In the genomic region with DNA sequence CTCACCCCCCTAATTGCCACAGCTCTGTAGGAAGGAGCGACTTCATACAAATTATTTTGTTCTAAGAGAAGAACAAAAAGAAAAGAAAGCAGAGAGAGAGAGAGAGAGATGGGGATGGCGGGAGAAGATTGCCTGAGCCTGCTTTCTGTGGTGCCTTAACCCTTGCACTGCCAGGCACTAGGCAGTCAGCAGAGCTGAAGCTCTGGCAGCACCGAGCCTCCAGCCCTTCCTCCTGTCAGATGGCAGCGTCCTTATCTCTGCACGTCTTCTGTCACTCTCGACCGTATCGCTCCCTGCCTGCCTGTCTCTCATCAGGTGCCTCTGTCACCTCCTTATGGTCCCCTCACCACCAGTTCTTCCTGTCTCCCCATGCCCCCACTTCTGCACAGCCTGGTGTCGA, we compare ENCODE assay signal across 10 mouse cellular contexts.
DNase-seq lines count a peak whose midpoint lies in the region; ATAC-seq and TF ChIP-seq lines count a peak whose summit lies in the region.
"Had no signal": no experiment of that assay in that cellular context is flagged by ENCODE, and none has a peak within 500 bp of the region (broad histone marks: within the 10 kb centered on the region; RNA-seq: fewer than 3 reads in every experiment).

No protein-coding gene starts in this region.

- no peaks in the 10 kb centered on the region; the same call in 1 of the 2 replicates for H3K36me3 ChIP-seq in hindbrain, embryonic 13.5 days
- H3K36me3 ChIP-seq: embryonic facial prominence, embryonic 12.5 days; intestine, embryonic 15.5 days had no signal

- peak overlapping the region; percentile 49 for H3K9ac ChIP-seq in hindbrain, embryonic 13.5 days
- H3K9ac ChIP-seq: embryonic facial prominence, embryonic 12.5 days; intestine, embryonic 15.5 days had no signal

- peaks cover 37% of the 10 kb centered on the region for H3K4me1 ChIP-seq in hindbrain, embryonic 13.5 days (replicated peaks)
- H3K4me1 ChIP-seq in cerebellum, adult 2 months (ENCODE audit: control insufficient read depth, insufficient read depth, low read length) = peaks cover 41% of the 10 kb centered on the region
- H3K4me1 ChIP-seq: intestine, embryonic 15.5 days had no signal

- H3K4me2 ChIP-seq in hindbrain, embryonic 13.5 days = no peak overlapping the region
- H3K4me2 ChIP-seq: embryonic facial prominence, embryonic 12.5 days; intestine, embryonic 15.5 days had no signal

- peaks cover 24% of the 10 kb centered on the region; the same call in 1 of the 2 replicates for H3K27me3 ChIP-seq in hindbrain, embryonic 13.5 days
- H3K27me3 ChIP-seq in cerebellum, adult 2 months (ENCODE audit: control insufficient read depth, insufficient read depth, low read length) = no peaks in the 10 kb centered on the region

- H3K27ac ChIP-seq in hindbrain, embryonic 13.5 days = peak overlapping the region; percentile 81
- no peak overlapping the region for H3K27ac ChIP-seq in cerebellum, adult 2 months (ENCODE audit: insufficient read depth, low read length)
- H3K27ac ChIP-seq: embryonic facial prominence, embryonic 12.5 days; intestine, embryonic 15.5 days had no signal

- no peak for TF ChIP-seq CTCF in cerebellum, adult 2 months (IDR thresholded peaks at IDR 0.05; ENCODE audit: borderline replicate concordance, insufficient read depth, low read depth, low read length)

- peak; percentile 34; the same call in 1 of the 2 replicates for ATAC-seq in hindbrain, embryonic 13.5 days (ENCODE audit: low FRiP score)
- ATAC-seq in megakaryocyte-erythroid progenitor cell, adult 5-6 weeks (replicated peaks; ENCODE audit: low FRiP score, low TSS enrichment, poor library complexity, severe bottlenecking) = 0 out of 2 replicates have a peak, but pooled peaks have one; percentile 24

- H3K9me3 ChIP-seq in hindbrain, embryonic 13.5 days = no peaks in the 10 kb centered on the region
- H3K9me3 ChIP-seq: embryonic facial prominence, embryonic 12.5 days; intestine, embryonic 15.5 days had no signal

- DNase-seq in cerebellum, postnatal 10 days = peak; percentile 62 to 64
- no peak for DNase-seq in cerebellum, adult 9-10 months
- DNase-seq in MEL-GATA-1-ER (ENCODE audit: extremely low read depth, low read depth) = peak; percentile 43
- DNase-seq in gastrocnemius, postnatal 25 days = no peak
- DNase-seq in lung, postnatal 36 days = no peak
- DNase-seq in cerebellum, adult 2 months = no peak

- TF ChIP-seq POLR2A in cerebellum, adult 2 months (IDR thresholded peaks at IDR 0.05; ENCODE audit: borderline replicate concordance, insufficient read depth, low read length) = no peak

- H3K4me3 ChIP-seq in hindbrain, embryonic 13.5 days = no peak overlapping the region
- no peak overlapping the region for H3K4me3 ChIP-seq in cerebellum, adult 2 months (replicated peaks; ENCODE audit: insufficient read depth, low read depth, low read length)
- H3K4me3 ChIP-seq: embryonic facial prominence, embryonic 12.5 days; intestine, embryonic 15.5 days had no signal

- 38% methylated on average over 9 of the region's 9 CpGs for WGBS in hindbrain, embryonic 13.5 days
- WGBS in cerebellum, adult 2 months = 53% methylated on average over 9 of the region's 9 CpGs

Comparison
In these comparisons a context has a peak if more than half of its experiments do, and no peak if none do; other contexts are left out.
1. DNase-seq: peak in cerebellum, postnatal 10 days (2 of 2) and MEL-GATA-1-ER (single experiment); none in cerebellum, adult 9-10 months (single experiment), gastrocnemius, postnatal 25 days (single experiment), lung, postnatal 36 days (single experiment) and cerebellum, adult 2 months (0 of 2).